Mouse (Mus musculus) forebrain, embryonic 14.5 days (tissue): ENCODE data around the gene Padi4. TPM values are rescaled to one million over a fixed set of nuclear protein-coding genes. Genes with fewer than 3 reads are reported as not detected.

Experiments used
- ATAC-seq: fragments of 200-750 bp; cut with Nextera tagmentation; 2 replicates; pipeline ENCODE4 v1.8.0; 2017; ENCODE audit warnings: mild to moderate bottlenecking, moderate library complexity
- DNase-seq: peaks from one replicate; pipeline ENCODE4 v3.0.0-alpha.2; 2015; ENCODE audit warnings: low spot score
- H3K27ac ChIP-seq: fragments of 300-500 bp; sonication (generic); 2 replicates; pipeline ENCODE4 v1.5.1; 2014; ENCODE audit warnings: low read depth, mild to moderate bottlenecking, control low read depth, low read length, moderate library complexity
- H3K27me3 ChIP-seq: fragments of 300-500 bp; sonication (generic); replicated peaks from 2 replicates; pipeline ENCODE4 v1.6.1; 2014; ENCODE audit warnings: low read length, control low read depth, mixed read lengths; ENCODE audit not compliant: control insufficient read depth, insufficient read depth
- H3K36me3 ChIP-seq: fragments of 300-500 bp; sonication (generic); 2 replicates; pipeline ENCODE4 v1.6.1; 2014; ENCODE audit warnings: low read length, control low read depth; ENCODE audit not compliant: control insufficient read depth, insufficient read depth
- H3K4me1 ChIP-seq: fragments of 300-500 bp; sonication (generic); 2 replicates; pipeline ENCODE4 v1.6.1; 2014; ENCODE audit warnings: antibody characterized with exemption, low read length, control low read depth; ENCODE audit not compliant: control insufficient read depth, insufficient read depth
- H3K4me2 ChIP-seq: fragments of 300-500 bp; sonication (generic); 2 replicates; pipeline ENCODE4 v1.6.1; 2014; ENCODE audit warnings: mild to moderate bottlenecking, control low read depth, low read length
- H3K4me3 ChIP-seq: fragments of 300-500 bp; sonication (generic); 2 replicates; pipeline ENCODE4 v1.5.1; 2014; ENCODE audit warnings: low read depth, low read length, control low read depth
- H3K9ac ChIP-seq: fragments of 300-500 bp; sonication (generic); 2 replicates; pipeline ENCODE4 v1.6.1; 2014; ENCODE audit warnings: mild to moderate bottlenecking, low read length, control low read depth, moderate library complexity
- H3K9me3 ChIP-seq: fragments of 300-500 bp; sonication (generic); replicated peaks from 2 replicates; pipeline ENCODE4 v1.6.1; 2016; ENCODE audit warnings: low read length, control low read depth, mixed read lengths; ENCODE audit not compliant: control insufficient read depth
- WGBS: fragments of 180-500 bp; shearing (Covaris S2); extraction: QIAGEN DNeasy Blood & Tissue Kit; methylation state at CpG from one replicate; pipeline ENCODE4 v1.1.7; 2014; 5-methylcytosine and 5-hydroxymethylcytosine counted together
- polyA plus RNA-seq: library from polyadenylated mRNA; unstranded; fragments of >200 nt; fragmentation: Nextera tagmentation; extraction: Ambion mirVana; gene quantifications from 2 replicates; pipeline ENCODE4 v1.2.1, GENCODE M21; 2014

The Padi4 gene
- polyA plus RNA-seq, 1 experiment from 2014 or later = not detected

DNA sequence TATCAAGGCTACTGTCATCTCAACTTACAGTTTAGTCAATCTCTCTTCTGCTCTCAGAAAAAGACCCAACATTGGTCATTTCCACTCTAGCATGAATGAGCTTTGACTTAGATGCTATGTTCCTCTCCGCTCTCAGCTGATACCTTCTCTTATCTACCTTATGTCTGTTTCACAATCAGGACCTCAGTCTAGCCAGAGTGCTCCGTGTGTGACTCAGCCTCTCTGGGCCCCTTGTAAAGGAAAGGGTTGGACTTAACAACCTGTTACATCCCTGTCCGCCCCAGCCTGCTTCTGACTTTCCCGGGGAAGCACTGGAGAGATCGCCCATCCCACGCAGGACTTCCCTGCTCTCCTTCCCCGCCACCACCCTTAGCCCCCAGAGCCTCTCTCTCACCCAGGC is 18.5 kb upstream of the Padi4 start:
- no peak for ATAC-seq
- DNase-seq = no peak
- 88% methylated on average over 7 of the region's 7 CpGs for WGBS

GRCm38 (mm10) chr4:140791071-140791470 is 17.0 kb upstream of the Padi4 start:
- H3K4me3 ChIP-seq = no peak overlapping the region
- WGBS = 80% methylated on average over 16 of the region's 16 CpGs

More for the DNA sequence above, 18.5 kb upstream of the Padi4 start:
- Histone ChIP-seq H3K27me3 (no peaks in the 10 kb centered on the region), H3K36me3 (no peaks in the 10 kb centered on the region), H3K9me3 (no peaks in the 10 kb centered on the region), H3K4me2 (no peak overlapping the region), H3K9ac (no peak overlapping the region), H3K4me1 (no peaks in the 10 kb centered on the region), H3K27ac (no peak overlapping the region), H3K4me3 (no peak overlapping the region)

GRCm38 (mm10) chr4:140789983-140790382 is 15.9 kb upstream of the Padi4 start:
- ATAC-seq = no peak
- Histone ChIP-seq H3K36me3 (no peaks in the 10 kb centered on the region), H3K4me3 (no peak overlapping the region), H3K27ac (no peak overlapping the region), H3K9ac (no peak overlapping the region), H3K4me2 (no peak overlapping the region), H3K9me3 (no peaks in the 10 kb centered on the region), H3K27me3 (no peaks in the 10 kb centered on the region), H3K4me1 (no peaks in the 10 kb centered on the region)
- WGBS = 90% methylated on average over 4 of the region's 4 CpGs
- no peak for DNase-seq

More at GRCm38 (mm10) chr4:140791071-140791470, 17.0 kb upstream of the Padi4 start:
- H3K27me3 ChIP-seq = no peaks in the 10 kb centered on the region
- H3K27ac ChIP-seq = no peak overlapping the region
- no peak for DNase-seq
- H3K36me3 ChIP-seq = no peaks in the 10 kb centered on the region
- ATAC-seq = no peak
- H3K4me1 ChIP-seq = no peaks in the 10 kb centered on the region
- no peak overlapping the region for H3K4me2 ChIP-seq
- H3K9ac ChIP-seq = no peak overlapping the region
- H3K9me3 ChIP-seq = no peaks in the 10 kb centered on the region

DNA sequence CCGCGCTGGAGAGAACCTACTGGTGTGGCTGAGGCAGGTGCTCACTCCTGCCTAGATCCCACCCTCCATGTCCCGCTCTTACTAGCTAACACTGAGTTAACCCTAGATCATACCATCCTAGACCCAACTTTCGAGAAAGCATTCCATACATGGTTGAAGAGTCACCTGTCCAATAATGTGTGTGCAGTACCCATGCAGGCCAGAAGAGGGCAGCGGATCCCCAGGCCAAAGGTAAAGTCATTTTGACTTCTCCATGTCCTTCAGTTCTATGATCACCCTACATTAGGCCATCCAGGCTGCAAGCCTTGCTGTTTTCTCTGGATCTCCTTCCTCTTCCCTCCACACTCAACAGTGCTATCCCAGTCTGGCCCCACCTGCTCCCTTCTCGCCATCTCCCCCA is 14.9 kb upstream of the Padi4 start:
- no peaks in the 10 kb centered on the region for H3K27me3 ChIP-seq
- no peaks in the 10 kb centered on the region for H3K9me3 ChIP-seq
- 50% methylated on average over 6 of the region's 6 CpGs for WGBS
- H3K9ac ChIP-seq = no peak overlapping the region
- H3K4me2 ChIP-seq = no peak overlapping the region
- no peaks in the 10 kb centered on the region for H3K4me1 ChIP-seq
- no peaks in the 10 kb centered on the region for H3K36me3 ChIP-seq
- ATAC-seq = no peak
- no peak overlapping the region for H3K27ac ChIP-seq
- H3K4me3 ChIP-seq = no peak overlapping the region
- peak; percentile 44 for DNase-seq

DNA sequence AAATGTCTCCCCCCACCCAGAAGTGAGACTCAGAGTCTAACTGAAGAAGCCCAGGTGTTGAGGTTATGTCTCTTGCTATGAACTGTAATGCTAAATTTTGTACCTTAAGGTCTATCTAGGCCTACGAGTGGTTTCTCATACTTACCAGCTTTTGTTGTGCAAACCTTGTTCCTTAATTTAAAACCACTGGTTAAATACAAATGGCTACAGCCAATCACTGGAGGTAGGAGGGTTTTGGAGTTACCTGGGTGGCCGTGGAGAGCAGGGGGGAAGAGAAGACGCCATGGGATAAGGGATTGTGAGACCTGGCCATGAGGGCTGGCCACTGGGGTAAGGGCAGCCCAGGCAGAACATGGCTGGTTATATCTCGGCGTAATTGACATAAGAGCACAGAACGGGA is 14.2 kb upstream of the Padi4 start:
- no peak overlapping the region for H3K27ac ChIP-seq
- H3K9me3 ChIP-seq = no peaks in the 10 kb centered on the region
- H3K9ac ChIP-seq = no peak overlapping the region
- no peaks in the 10 kb centered on the region for H3K4me1 ChIP-seq
- no peak overlapping the region for H3K4me2 ChIP-seq
- H3K4me3 ChIP-seq = no peak overlapping the region
- H3K27me3 ChIP-seq = no peaks in the 10 kb centered on the region
- 87% methylated on average over 6 of the region's 6 CpGs for WGBS
- no peaks in the 10 kb centered on the region for H3K36me3 ChIP-seq
- ATAC-seq = no peak
- no peak for DNase-seq

GRCm38 (mm10) chr4:140787414-140787813 is 13.4 kb upstream of the Padi4 start:
- H3K4me2 ChIP-seq = no peak overlapping the region
- no peak for DNase-seq
- H3K9me3 ChIP-seq = no peaks in the 10 kb centered on the region
- no peak for ATAC-seq
- no peak overlapping the region for H3K4me3 ChIP-seq
- 72% methylated on average over 4 of the region's 4 CpGs for WGBS
- H3K9ac ChIP-seq = no peak overlapping the region
- no peaks in the 10 kb centered on the region for H3K4me1 ChIP-seq
- no peaks in the 10 kb centered on the region for H3K36me3 ChIP-seq
- H3K27me3 ChIP-seq = no peaks in the 10 kb centered on the region
- H3K27ac ChIP-seq = no peak overlapping the region

- no peaks in the 10 kb centered on the region for H3K9me3 ChIP-seq
- H3K36me3 ChIP-seq = no peaks in the 10 kb centered on the region
- 86% methylated on average over 5 of the region's 5 CpGs for WGBS
- no peaks in the 10 kb centered on the region for H3K4me1 ChIP-seq
- H3K27ac ChIP-seq = no peak overlapping the region
- DNase-seq = no peak
- H3K4me2 ChIP-seq = no peak overlapping the region
- H3K27me3 ChIP-seq = no peaks in the 10 kb centered on the region
- H3K9ac ChIP-seq = no peak overlapping the region
- no peak for ATAC-seq
- H3K4me3 ChIP-seq = no peak overlapping the region
Observed at GRCm38 (mm10) chr4:140785217-140785616, 11.2 kb upstream of the Padi4 start.

- no peak for ATAC-seq
- WGBS = 96% methylated on average over 9 of the region's 9 CpGs
- DNase-seq = no peak
- Histone ChIP-seq H3K4me3 (no peak overlapping the region), H3K4me1 (no peaks in the 10 kb centered on the region), H3K27ac (no peak overlapping the region), H3K4me2 (no peak overlapping the region), H3K27me3 (no peaks in the 10 kb centered on the region), H3K9ac (no peak overlapping the region), H3K9me3 (no peaks in the 10 kb centered on the region), H3K36me3 (no peaks in the 10 kb centered on the region)
Observed at GRCm38 (mm10) chr4:140784292-140784945, 10.4 kb upstream of the Padi4 start.

- WGBS = 88% methylated on average over 9 of the region's 9 CpGs
- DNase-seq (no peak), ATAC-seq (no peak)
- no peak overlapping the region for H3K9ac ChIP-seq
- no peaks in the 10 kb centered on the region for H3K9me3 ChIP-seq
- no peaks in the 10 kb centered on the region for H3K4me1 ChIP-seq
- H3K4me3 ChIP-seq = no peak overlapping the region
- H3K27ac ChIP-seq = no peak overlapping the region
- H3K4me2 ChIP-seq = no peak overlapping the region
- H3K36me3 ChIP-seq = no peaks in the 10 kb centered on the region
- H3K27me3 ChIP-seq = no peaks in the 10 kb centered on the region
Observed at GRCm38 (mm10) chr4:140782821-140783220, 8.8 kb upstream of the Padi4 start.
